22 mouse cellular contexts compared by ENCODE assay signal in genomic region chr2:79414505-79414904, GRCm38 (mm10). TPM values are rescaled to one million over a fixed set of nuclear protein-coding genes. Genes with fewer than 3 reads are reported as not detected.
DNase-seq lines count a peak whose midpoint lies in the region; ATAC-seq and TF ChIP-seq lines count a peak whose summit lies in the region.
"Had no signal": no experiment of that assay in that cellular context is flagged by ENCODE, and none has a peak within 500 bp of the region (broad histone marks: within the 10 kb centered on the region; RNA-seq: fewer than 3 reads in every experiment).

No protein-coding gene starts in this region.

- no peaks in the 10 kb centered on the region for H3K36me3 ChIP-seq in hindbrain, embryonic 16.5 days (ENCODE audit: control insufficient read depth, insufficient read depth, low read length)
- no peaks in the 10 kb centered on the region for H3K36me3 ChIP-seq in hindbrain, embryonic 10.5 days
- no peaks in the 10 kb centered on the region for H3K36me3 ChIP-seq in embryonic facial prominence, embryonic 12.5 days
- H3K36me3 ChIP-seq in lung, postnatal 0 days (ENCODE audit: insufficient read depth, low read length), result no peaks in the 10 kb centered on the region
- H3K36me3 ChIP-seq: intestine, embryonic 15.5 days; lung, embryonic 15.5 days had no signal

- 87% methylated on average over 7 of the region's 7 CpGs for WGBS in hindbrain, embryonic 16.5 days
- 84% methylated on average over 7 of the region's 7 CpGs for WGBS in hindbrain, embryonic 10.5 days
- WGBS in cerebellum, adult 2 months, result 20% methylated on average over 7 of the region's 7 CpGs
- WGBS in embryonic facial prominence, embryonic 12.5 days, result 77% methylated on average over 7 of the region's 7 CpGs
- WGBS in lung, postnatal 0 days, result 84% methylated on average over 7 of the region's 7 CpGs

- H3K27me3 ChIP-seq in hindbrain, embryonic 16.5 days (replicated peaks; ENCODE audit: control insufficient read depth, insufficient read depth, low read length), result no peaks in the 10 kb centered on the region
- no peaks in the 10 kb centered on the region for H3K27me3 ChIP-seq in hindbrain, embryonic 10.5 days (ENCODE audit: insufficient read depth, poor library complexity, severe bottlenecking)
- H3K27me3 ChIP-seq in cerebellum, adult 2 months (ENCODE audit: control insufficient read depth, insufficient read depth, low read length), result no peaks in the 10 kb centered on the region
- no peaks in the 10 kb centered on the region for H3K27me3 ChIP-seq in embryonic facial prominence, embryonic 12.5 days
- H3K27me3 ChIP-seq in lung, postnatal 0 days (replicated peaks; ENCODE audit: insufficient read depth, low read length), result no peaks in the 10 kb centered on the region
- H3K27me3 ChIP-seq: intestine, embryonic 15.5 days; lung, embryonic 15.5 days had no signal

- no peaks in the 10 kb centered on the region for H3K9me3 ChIP-seq in hindbrain, embryonic 16.5 days (ENCODE audit: control insufficient read depth, low read length)
- no peaks in the 10 kb centered on the region for H3K9me3 ChIP-seq in hindbrain, embryonic 10.5 days
- no peaks in the 10 kb centered on the region for H3K9me3 ChIP-seq in embryonic facial prominence, embryonic 12.5 days
- H3K9me3 ChIP-seq in lung, postnatal 0 days (ENCODE audit: low read length), result no peaks in the 10 kb centered on the region
- H3K9me3 ChIP-seq: intestine, embryonic 15.5 days; lung, embryonic 15.5 days had no signal

- peak; percentile 72; the same call in 1 of the 2 replicates for ATAC-seq in hindbrain, embryonic 16.5 days
- ATAC-seq in cerebellum, adult (ENCODE audit: insufficient number of reproducible peaks, low FRiP score, low TSS enrichment), result peak; percentile 54; the same call in 1 of the 2 replicates
- ATAC-seq in embryonic facial prominence, embryonic 12.5 days (ENCODE audit: insufficient number of reproducible peaks, insufficient read depth, low FRiP score, low TSS enrichment), result peak; percentile 47; the same call in 1 of the 2 replicates
- no peak for ATAC-seq in lung, postnatal 0 days
- ATAC-seq: activated CD4-positive, CD25-positive, alpha-beta regulatory T cell, adult 4 months; intestine, embryonic 15.5 days; Patski had no signal

- no peak for TF ChIP-seq POLR2A in cerebellum, adult 2 months (IDR thresholded peaks at IDR 0.05; ENCODE audit: borderline replicate concordance, insufficient read depth, low read length)

- H3K4me2 ChIP-seq in hindbrain, embryonic 16.5 days (ENCODE audit: low read length), result no peak overlapping the region
- H3K4me2 ChIP-seq in embryonic facial prominence, embryonic 12.5 days (replicated peaks), result no peak overlapping the region
- H3K4me2 ChIP-seq in lung, postnatal 0 days (replicated peaks; ENCODE audit: low read depth, low read length), result no peak overlapping the region
- H3K4me2 ChIP-seq: intestine, embryonic 15.5 days; lung, embryonic 15.5 days had no signal

- no peak overlapping the region for H3K4me3 ChIP-seq in hindbrain, embryonic 16.5 days (ENCODE audit: low read length)
- no peak overlapping the region for H3K4me3 ChIP-seq in hindbrain, embryonic 10.5 days
- no peak overlapping the region for H3K4me3 ChIP-seq in cerebellum, adult 2 months (replicated peaks; ENCODE audit: insufficient read depth, low read depth, low read length)
- no peak overlapping the region for H3K4me3 ChIP-seq in embryonic facial prominence, embryonic 12.5 days
- no peak overlapping the region for H3K4me3 ChIP-seq in lung, postnatal 0 days (ENCODE audit: low read depth, low read length)
- H3K4me3 ChIP-seq: erythroblast, embryonic 14.5 days; intestine, embryonic 15.5 days; lung, embryonic 15.5 days had no signal

- no peak overlapping the region for H3K27ac ChIP-seq in hindbrain, embryonic 16.5 days (ENCODE audit: low read depth, low read length)
- H3K27ac ChIP-seq in hindbrain, embryonic 10.5 days, result no peak overlapping the region; the same call in 1 of the 2 replicates
- H3K27ac ChIP-seq in cerebellum, adult 2 months (ENCODE audit: insufficient read depth, low read length), result peak overlapping the region; percentile 87
- H3K27ac ChIP-seq in embryonic facial prominence, embryonic 12.5 days, result no peak overlapping the region
- no peak overlapping the region for H3K27ac ChIP-seq in lung, postnatal 0 days (ENCODE audit: low read length)
- H3K27ac ChIP-seq: intestine, embryonic 15.5 days; lung, embryonic 15.5 days; stomach, postnatal 0 days had no signal

- H3K4me1 ChIP-seq in hindbrain, embryonic 16.5 days (ENCODE audit: control insufficient read depth, insufficient read depth, low read depth, low read length), result no peaks in the 10 kb centered on the region
- peaks cover 3% of the 10 kb centered on the region; the same call in 1 of the 2 replicates for H3K4me1 ChIP-seq in hindbrain, embryonic 10.5 days (replicated peaks)
- peaks cover 20% of the 10 kb centered on the region for H3K4me1 ChIP-seq in cerebellum, adult 2 months (ENCODE audit: control insufficient read depth, insufficient read depth, low read length)
- H3K4me1 ChIP-seq in embryonic facial prominence, embryonic 12.5 days, result no peaks in the 10 kb centered on the region
- H3K4me1 ChIP-seq in lung, postnatal 0 days (ENCODE audit: insufficient read depth, low read depth, low read length), result no peaks in the 10 kb centered on the region
- H3K4me1 ChIP-seq: intestine, embryonic 15.5 days; lung, embryonic 15.5 days had no signal

- TF ChIP-seq EP300 in lung, postnatal 0 days (IDR thresholded peaks at IDR 0.05), result no peak

- H3K9ac ChIP-seq in hindbrain, embryonic 16.5 days (ENCODE audit: low read depth, low read length), result no peak overlapping the region
- H3K9ac ChIP-seq in embryonic facial prominence, embryonic 12.5 days, result no peak overlapping the region
- no peak overlapping the region for H3K9ac ChIP-seq in lung, postnatal 0 days (replicated peaks; ENCODE audit: low read depth)
- H3K9ac ChIP-seq: intestine, embryonic 15.5 days; lung, embryonic 15.5 days had no signal

- DNase-seq in hindbrain, embryonic 10.5 days (ENCODE audit: low spot score), result no peak
- DNase-seq in cerebellum, adult 2 months, result peak; percentile 64 to 68
- DNase-seq in lung, postnatal 0 days (ENCODE audit: low spot score), result no peak
- no peak for DNase-seq in ovary, postnatal 14 days (ENCODE audit: low spot score)
- DNase-seq: adrenal gland, postnatal 14 days; heart, postnatal 4 days; layer of hippocampus, postnatal 36 days; midbrain, embryonic 14.5 days; right cerebral cortex, postnatal 25 days; thymus, postnatal 14 days had no signal

- no peak for TF ChIP-seq CTCF in cerebellum, adult 2 months (IDR thresholded peaks at IDR 0.05; ENCODE audit: borderline replicate concordance, insufficient read depth, low read depth, low read length)
- no peak for TF ChIP-seq CTCF in lung, postnatal 0 days (IDR thresholded peaks at IDR 0.05)

RNA-seq across cellular contexts. Expression of gene Neurod1, which starts 42.0 kb away (rescaled TPM):
- 42.8 and 49.2 TPM in 2 replicates for polyA plus RNA-seq in hindbrain, embryonic 16.5 days (2015; fragmentation: Nextera tagmentation; extraction: Ambion mirVana)
- 20.9 and 52.9 TPM in 2 replicates for polyA plus RNA-seq in hindbrain, embryonic 10.5 days (2016; fragmentation: Nextera tagmentation; extraction: Ambion mirVana)
- 240 and 303 TPM in 2 replicates for polyA plus RNA-seq in cerebellum, adult 2 months (2012; rRNA removed)
- polyA plus RNA-seq in embryonic facial prominence, embryonic 12.5 days (2016; fragmentation: Nextera tagmentation; extraction: Ambion mirVana), result 17.3 and 19.1 TPM in 2 replicates
- polyA plus RNA-seq in lung, postnatal 0 days (2015; fragmentation: Nextera tagmentation; extraction: Ambion mirVana), result not detected in 2 replicates
- polyA plus RNA-seq: activated CD4-positive, CD25-positive, alpha-beta regulatory T cell, adult 4 months; erythroblast, embryonic 14.5 days; heart, embryonic 14.5 days; kidney, embryonic 16.5 days; liver, adult 2 months; lung, embryonic 15.5 days; Patski had no signal

RNA-seq across cellular contexts. Expression of gene Cerkl, which starts 42.1 kb away (rescaled TPM):
- polyA plus RNA-seq in hindbrain, embryonic 16.5 days (2015; fragmentation: Nextera tagmentation; extraction: Ambion mirVana), result 2.1 and 2.6 TPM in 2 replicates
- 1.8 and 6.6 TPM in 2 replicates for polyA plus RNA-seq in hindbrain, embryonic 10.5 days (2016; fragmentation: Nextera tagmentation; extraction: Ambion mirVana)
- 13.1 and 17.8 TPM in 2 replicates for polyA plus RNA-seq in cerebellum, adult 2 months (2012; rRNA removed)
- 2.0 and 2.3 TPM in 2 replicates for polyA plus RNA-seq in embryonic facial prominence, embryonic 12.5 days (2016; fragmentation: Nextera tagmentation; extraction: Ambion mirVana)
- polyA plus RNA-seq in lung, postnatal 0 days (2015; fragmentation: Nextera tagmentation; extraction: Ambion mirVana), result 1.0 and 1.8 TPM in 2 replicates
- polyA plus RNA-seq: Patski had no signal

Comparison
In these comparisons a context has a peak if more than half of its experiments do, and no peak if none do; other contexts are left out.
1. DNase-seq: peak in cerebellum, adult 2 months (2 of 2); none in hindbrain, embryonic 10.5 days (single experiment), lung, postnatal 0 days (single experiment) and ovary, postnatal 14 days (single experiment).
2. RNA of gene Neurod1, which starts 42.0 kb away (polyA plus RNA-seq): 240 to 303 TPM in cerebellum, adult 2 months, 42.8 to 49.2 TPM in hindbrain, embryonic 16.5 days, 20.9 to 52.9 TPM in hindbrain, embryonic 10.5 days and 17.3 to 19.1 TPM in embryonic facial prominence, embryonic 12.5 days; not detected in lung, postnatal 0 days; every median in the first group is over 10 times any median in the second.